Mouse (Mus musculus): Measurements from ENCODE around the gene Nxnl1. TPM values are rescaled to one million over a fixed set of nuclear protein-coding genes. Genes with fewer than 3 reads are reported as not detected.
"Not testable (repeated sequence)": the region's sequence is repeated elsewhere in the genome, so short reads cannot be mapped to it uniquely, and the experiment has no call there.

Gene Nxnl1
- polyA plus RNA-seq, 1 experiment from 2014 or later, result not detected

GRCm38 (mm10) chr8:71525226-71526050 is 41.0 kb downstream of the Nxnl1 start, which contains the start of gene Ccdc194:
Gene Ccdc194, minus strand, starts transcription at chr8:71525711.
- ATAC-seq (replicated peaks), result no peak
- no peak within 1 kb of the TSS for H3K4me3 ChIP-seq
- no peak within 1 kb of the TSS for H3K4me2 ChIP-seq (replicated peaks)
- no peak within 1 kb of the TSS for H3K9ac ChIP-seq (replicated peaks)
- no peak within 1 kb of the TSS for H3K27ac ChIP-seq (replicated peaks)
- H3K9me3 ChIP-seq, result no peaks in the 10 kb centered on the region
- H3K27me3 ChIP-seq, result peaks cover 35% of the 10 kb centered on the region
- WGBS, result 7% methylated on average over 46 of the region's 46 CpGs
- peaks cover 9% of the 10 kb centered on the region; the same call in 1 of the 2 replicates for H3K4me1 ChIP-seq
- no peaks in the 10 kb centered on the region for H3K36me3 ChIP-seq

DNA sequence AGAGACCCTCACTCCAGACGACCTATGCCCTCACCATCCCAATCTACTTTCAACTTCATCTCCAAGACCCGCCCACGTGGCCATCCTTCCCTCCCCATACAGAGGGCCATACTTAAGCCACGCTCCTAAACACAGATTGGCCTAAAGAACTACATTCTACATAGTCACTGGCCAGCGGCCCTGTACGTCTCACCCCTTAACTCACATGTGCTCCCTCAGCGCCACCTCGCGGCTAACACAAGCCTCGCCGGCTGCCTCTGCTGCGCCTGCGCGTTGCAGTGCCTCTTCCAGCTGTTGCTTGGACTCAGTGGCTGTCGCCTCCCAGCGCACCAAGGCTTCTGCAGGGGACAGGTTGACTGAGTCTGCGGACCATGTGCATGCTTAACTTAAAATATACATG is 44.8 kb downstream of the Nxnl1 start:
- Histone ChIP-seq H3K4me3 (no peak overlapping the region), H3K9me3 (no peaks in the 10 kb centered on the region), H3K4me1 (peaks cover 9% of the 10 kb centered on the region; the same call in 1 of the 2 replicates), H3K9ac (replicated peaks) (no peak overlapping the region), H3K27me3 (peaks cover 33% of the 10 kb centered on the region), H3K36me3 (no peaks in the 10 kb centered on the region), H3K4me2 (replicated peaks) (no peak overlapping the region; the same call in 1 of the 2 replicates), H3K27ac (replicated peaks) (no peak overlapping the region)
- WGBS, result 3% methylated on average over 17 of the region's 17 CpGs
- ATAC-seq (replicated peaks), result peak; percentile 55

DNA sequence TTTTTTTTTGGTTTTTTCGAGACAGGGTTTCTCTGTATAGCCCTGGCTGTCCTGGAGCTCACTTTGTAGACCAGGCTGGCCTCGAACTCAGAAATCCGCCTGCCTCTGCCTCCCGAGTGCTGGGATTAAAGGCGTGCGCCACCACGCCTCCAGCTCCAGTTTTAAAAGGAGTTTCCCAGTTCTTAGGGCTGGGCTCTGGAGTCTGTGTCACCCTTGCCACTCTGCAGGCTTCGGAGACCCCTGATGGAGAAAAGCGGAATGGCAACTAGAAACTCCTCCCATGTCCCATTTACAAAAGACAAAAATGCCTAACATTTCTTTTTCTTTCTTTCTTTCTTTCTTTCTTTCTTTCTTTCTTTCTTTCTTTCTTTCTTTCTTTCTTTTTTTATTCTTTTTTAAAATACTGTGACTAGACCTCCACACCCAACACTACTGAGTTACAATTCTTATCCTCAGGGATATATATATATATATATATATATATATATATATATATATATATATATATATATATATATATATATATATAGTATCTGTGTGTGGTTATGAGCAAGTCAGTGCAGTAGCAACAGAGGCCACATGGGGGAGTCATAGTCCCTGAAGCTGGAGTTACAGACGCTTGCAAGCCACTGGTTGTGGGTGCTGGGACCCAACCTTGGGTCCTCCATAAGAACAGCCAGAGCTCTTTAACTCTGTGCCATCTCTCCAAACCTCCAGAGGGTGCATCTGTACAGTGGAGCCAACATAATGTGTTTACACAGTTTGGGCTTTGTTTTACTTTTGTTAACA is 47.2 kb downstream of the Nxnl1 start:
- not testable (repeated sequence) for H3K9me3 ChIP-seq; ATAC-seq (replicated peaks); H3K27ac ChIP-seq (replicated peaks); H3K4me3 ChIP-seq; H3K4me1 ChIP-seq; H3K4me2 ChIP-seq (replicated peaks); H3K36me3 ChIP-seq; H3K9ac ChIP-seq (replicated peaks)
- H3K27me3 ChIP-seq, result peaks cover 11% of the 10 kb centered on the region; the same call in 1 of the 2 replicates
- 30% methylated on average over 9 of the region's 10 CpGs for WGBS

DNA sequence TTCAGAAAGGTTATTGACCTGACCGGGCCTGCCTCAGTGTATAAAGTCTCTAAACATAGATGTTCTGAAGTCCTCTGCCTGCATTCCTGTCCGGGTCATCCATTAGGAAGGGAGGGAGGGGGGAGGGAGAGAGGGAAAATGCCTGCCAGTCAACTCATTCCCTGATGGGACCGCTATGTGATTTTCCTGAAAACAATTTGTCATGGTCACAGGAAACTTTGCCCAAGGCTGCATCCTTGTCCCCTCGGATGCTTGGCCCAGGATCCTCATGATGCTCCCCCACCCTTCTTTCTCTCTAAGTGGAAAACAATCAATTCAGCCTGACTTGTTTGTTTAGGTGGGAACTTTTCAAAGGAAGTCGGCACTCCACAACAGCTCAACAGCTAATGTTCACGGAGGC is 49.6 kb downstream of the Nxnl1 start:
- no peaks in the 10 kb centered on the region for H3K9me3 ChIP-seq
- no peak overlapping the region for H3K9ac ChIP-seq (replicated peaks)
- no peaks in the 10 kb centered on the region for H3K36me3 ChIP-seq
- H3K4me3 ChIP-seq, result no peak overlapping the region
- H3K4me1 ChIP-seq, result peaks cover 4% of the 10 kb centered on the region; the same call in 1 of the 2 replicates
- WGBS, result 46% methylated on average over 6 of the region's 6 CpGs
- H3K27me3 ChIP-seq, result 0 out of 2 replicates have a peak, but pooled peaks cover 4% of the 10 kb centered on the region
- no peak overlapping the region for H3K4me2 ChIP-seq (replicated peaks)
- ATAC-seq (replicated peaks), result no peak
- no peak overlapping the region for H3K27ac ChIP-seq (replicated peaks)

- no peaks in the 10 kb centered on the region for H3K36me3 ChIP-seq
- H3K27me3 ChIP-seq, result peaks cover 10% of the 10 kb centered on the region; the same call in 1 of the 2 replicates
- H3K27ac ChIP-seq (replicated peaks), result no peak overlapping the region
- no peak overlapping the region for H3K9ac ChIP-seq (replicated peaks)
- H3K9me3 ChIP-seq, result no peaks in the 10 kb centered on the region
- no peak overlapping the region for H3K4me2 ChIP-seq (replicated peaks)
- no peak for ATAC-seq (replicated peaks)
- no peaks in the 10 kb centered on the region for H3K4me1 ChIP-seq
- H3K4me3 ChIP-seq, result no peak overlapping the region
- WGBS, result 75% methylated on average over 5 of the region's 5 CpGs
These were observed 51.4 kb downstream of the Nxnl1 start for GRCm38 (mm10) chr8:71515043-71515442.

GRCm38 (mm10) chr8:71513018-71513754 is 53.2 kb downstream of the Nxnl1 start:
- no peak overlapping the region for H3K9ac ChIP-seq (replicated peaks)
- no peak overlapping the region for H3K4me3 ChIP-seq
- peaks cover under 1% of the 10 kb centered on the region; the same call in 1 of the 2 replicates for H3K4me1 ChIP-seq
- 78% methylated on average over 15 of the region's 15 CpGs for WGBS
- no peak overlapping the region for H3K27ac ChIP-seq (replicated peaks)
- ATAC-seq (replicated peaks), result no peak
- H3K4me2 ChIP-seq (replicated peaks), result no peak overlapping the region
- H3K36me3 ChIP-seq, result no peaks in the 10 kb centered on the region
- peaks cover 25% of the 10 kb centered on the region for H3K27me3 ChIP-seq
- no peaks in the 10 kb centered on the region for H3K9me3 ChIP-seq

GRCm38 (mm10) chr8:71511644-71512043 is 54.8 kb downstream of the Nxnl1 start, which contains the start of gene Plvap:
Gene Plvap, minus strand, starts transcription at chr8:71511752.
- H3K27ac ChIP-seq (replicated peaks), result no peak within 1 kb of the TSS
- no peak within 1 kb of the TSS for H3K4me2 ChIP-seq (replicated peaks)
- no peak within 1 kb of the TSS for H3K9ac ChIP-seq (replicated peaks)
- no peak within 1 kb of the TSS for H3K4me3 ChIP-seq
- peaks cover 41% of the 10 kb centered on the region for H3K27me3 ChIP-seq
- H3K9me3 ChIP-seq, result no peaks in the 10 kb centered on the region
- peaks cover 12% of the 10 kb centered on the region for H3K4me1 ChIP-seq
- no peak for ATAC-seq (replicated peaks)
- 79% methylated on average over 14 of the region's 14 CpGs for WGBS
- no peaks in the 10 kb centered on the region for H3K36me3 ChIP-seq

Other genes with a start within 250 kb of the Nxnl1 start
- 98.4 and 102 TPM in 2 replicates for gene Use1, start 199.8 kb downstream of the Nxnl1 start, polyA plus RNA-seq (2015; fragmentation: Nextera tagmentation; extraction: Ambion mirVana)
- gene Ocel1, start 195.3 kb downstream of the Nxnl1 start, polyA plus RNA-seq (2015; fragmentation: Nextera tagmentation; extraction: Ambion mirVana), result 7.3 and 8.0 TPM in 2 replicates
- 15.5 and 16.6 TPM in 2 replicates for gene Nr2f6, start 184.6 kb downstream of the Nxnl1 start, polyA plus RNA-seq (2015; fragmentation: Nextera tagmentation; extraction: Ambion mirVana)
- gene Ushbp1, start 170.8 kb downstream of the Nxnl1 start, polyA plus RNA-seq (2015; fragmentation: Nextera tagmentation; extraction: Ambion mirVana), result 5.5 and 6.0 TPM in 2 replicates
- 102 and 108 TPM in 2 replicates for gene Babam1, start 169.7 kb downstream of the Nxnl1 start, polyA plus RNA-seq (2015; fragmentation: Nextera tagmentation; extraction: Ambion mirVana)
- 17.2 and 18.3 TPM in 2 replicates for gene Ankle1, start 160.6 kb downstream of the Nxnl1 start, polyA plus RNA-seq (2015; fragmentation: Nextera tagmentation; extraction: Ambion mirVana)
- 139 and 140 TPM in 2 replicates for gene Abhd8, start 102.9 kb downstream of the Nxnl1 start, polyA plus RNA-seq (2015; fragmentation: Nextera tagmentation; extraction: Ambion mirVana)
- 189 and 199 TPM in 2 replicates for gene Mrpl34, start 101.6 kb downstream of the Nxnl1 start, polyA plus RNA-seq (2015; fragmentation: Nextera tagmentation; extraction: Ambion mirVana)
- 222 and 240 TPM in 2 replicates for gene Dda1, start 97.4 kb downstream of the Nxnl1 start, polyA plus RNA-seq (2015; fragmentation: Nextera tagmentation; extraction: Ambion mirVana)
- gene Ano8, start 80.6 kb downstream of the Nxnl1 start, polyA plus RNA-seq (2015; fragmentation: Nextera tagmentation; extraction: Ambion mirVana), result 9.4 and 9.8 TPM in 2 replicates
- gene Gtpbp3, start 78.5 kb downstream of the Nxnl1 start, polyA plus RNA-seq (2015; fragmentation: Nextera tagmentation; extraction: Ambion mirVana), result 12.2 and 13.7 TPM in 2 replicates
- gene Plvap, start 54.8 kb downstream of the Nxnl1 start, polyA plus RNA-seq (2015; fragmentation: Nextera tagmentation; extraction: Ambion mirVana), result 5.4 and 6.0 TPM in 2 replicates
- 0.11 TPM in 1 of 2 replicates, not detected in the other for gene Ccdc194, start 40.9 kb downstream of the Nxnl1 start, polyA plus RNA-seq (2015; fragmentation: Nextera tagmentation; extraction: Ambion mirVana)
- gene Bst2, start 29.1 kb downstream of the Nxnl1 start, polyA plus RNA-seq (2015; fragmentation: Nextera tagmentation; extraction: Ambion mirVana), result 8.5 and 8.8 TPM in 2 replicates
- gene Mvb12a, start 23.7 kb downstream of the Nxnl1 start, polyA plus RNA-seq (2015; fragmentation: Nextera tagmentation; extraction: Ambion mirVana), result 56.9 and 61.7 TPM in 2 replicates
- gene Tmem221, start 7.7 kb downstream of the Nxnl1 start, polyA plus RNA-seq (2015; fragmentation: Nextera tagmentation; extraction: Ambion mirVana), result 0.11 and 0.20 TPM in 2 replicates
- gene Slc27a1, start 2.3 kb upstream of the Nxnl1 start, polyA plus RNA-seq (2015; fragmentation: Nextera tagmentation; extraction: Ambion mirVana), result 68.5 and 71.8 TPM in 2 replicates
- gene Pgls, start 25.6 kb upstream of the Nxnl1 start, polyA plus RNA-seq (2015; fragmentation: Nextera tagmentation; extraction: Ambion mirVana), result 191 TPM in 2 replicates
- gene Fam129c, start 31.0 kb upstream of the Nxnl1 start, polyA plus RNA-seq (2015; fragmentation: Nextera tagmentation; extraction: Ambion mirVana), result 4.9 and 5.5 TPM in 2 replicates
- gene Colgalt1, start 44.4 kb upstream of the Nxnl1 start, polyA plus RNA-seq (2015; fragmentation: Nextera tagmentation; extraction: Ambion mirVana), result 54.3 and 56.2 TPM in 2 replicates
- gene Unc13a, start 105.2 kb upstream of the Nxnl1 start, polyA plus RNA-seq (2015; fragmentation: Nextera tagmentation; extraction: Ambion mirVana), result 23.3 and 23.6 TPM in 2 replicates
- gene Jak3, start 109.7 kb upstream of the Nxnl1 start, polyA plus RNA-seq (2015; fragmentation: Nextera tagmentation; extraction: Ambion mirVana), result 2.9 and 3.3 TPM in 2 replicates
- 0.54 TPM in 1 of 2 replicates, not detected in the other for gene Insl3, start 122.6 kb upstream of the Nxnl1 start, polyA plus RNA-seq (2015; fragmentation: Nextera tagmentation; extraction: Ambion mirVana)
- gene B3gnt3, start 135.2 kb upstream of the Nxnl1 start, polyA plus RNA-seq (2015; fragmentation: Nextera tagmentation; extraction: Ambion mirVana), result 0.42 and 0.46 TPM in 2 replicates
- gene Fcho1, start 159.1 kb upstream of the Nxnl1 start, polyA plus RNA-seq (2015; fragmentation: Nextera tagmentation; extraction: Ambion mirVana), result 70.9 and 71.7 TPM in 2 replicates